Mouse (Mus musculus): ENCODE measurements around the gene Gm49510. TPM values are rescaled to one million over a fixed set of nuclear protein-coding genes. Genes with fewer than 3 reads are reported as not detected.

Gene Gm49510
- polyA plus RNA-seq, 1 experiment from 2014 or later, result 0.32 TPM

DNA sequence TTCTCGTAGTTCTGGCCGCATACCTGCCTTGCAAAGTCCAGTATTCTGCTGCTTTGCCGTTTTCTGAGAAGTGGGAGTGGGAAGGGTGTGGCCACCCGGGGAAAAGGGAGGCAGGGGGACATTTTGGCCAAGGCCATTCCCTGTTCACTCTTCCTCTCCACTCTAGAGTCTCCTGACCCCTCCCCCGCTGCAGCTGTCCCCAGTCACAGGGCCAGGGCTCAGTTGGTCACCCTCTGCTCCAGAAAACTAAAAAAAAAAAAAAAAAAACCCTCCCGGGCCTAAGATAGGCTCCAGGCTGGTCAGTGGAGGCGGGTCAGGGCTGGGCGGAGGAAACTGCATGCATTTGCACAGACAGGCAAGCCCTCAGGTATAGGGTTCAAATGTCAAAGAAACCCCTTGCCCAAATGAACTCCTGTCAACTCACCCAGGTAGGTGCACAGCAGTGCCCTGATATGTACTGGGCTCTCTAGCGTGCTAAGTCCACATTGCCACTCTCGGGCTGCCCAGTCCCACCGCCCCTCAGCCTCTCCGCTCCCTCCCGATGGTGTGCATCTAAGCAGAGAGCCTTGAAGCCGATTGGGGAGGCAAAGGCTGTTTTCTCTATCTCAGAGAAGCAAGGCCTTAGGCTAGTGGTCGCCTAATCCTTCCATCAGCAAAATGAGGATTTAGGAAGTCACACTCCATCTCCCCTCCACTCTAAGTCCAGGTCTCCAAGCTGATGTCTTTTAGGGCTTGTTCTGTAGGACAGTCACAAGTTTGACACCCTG is 27.7 kb downstream of the Gm49510 start:
- H3K36me3 ChIP-seq (ENCODE audit: control insufficient read depth, insufficient read depth, low read length), result 0 out of 2 replicates have a peak, but pooled peaks cover 5% of the 10 kb centered on the region
- H3K4me3 ChIP-seq (replicated peaks; ENCODE audit: low read length), result peak overlapping the region; percentile 62
- peak overlapping the region; percentile 67 for H3K4me2 ChIP-seq (ENCODE audit: low read depth, low read length)
- peak overlapping the region; percentile 98 for H3K27ac ChIP-seq (ENCODE audit: low read length)
- ATAC-seq (ENCODE audit: insufficient read depth, low FRiP score), result no peak
- no peaks in the 10 kb centered on the region for H3K27me3 ChIP-seq (ENCODE audit: control insufficient read depth, insufficient read depth, low read length)
- 16% methylated on average over 15 of the region's 15 CpGs for WGBS
- H3K9me3 ChIP-seq (replicated peaks; ENCODE audit: control insufficient read depth, low read length), result no peaks in the 10 kb centered on the region
- H3K4me1 ChIP-seq (ENCODE audit: control insufficient read depth, insufficient read depth, low read length), result peaks cover 30% of the 10 kb centered on the region
- H3K9ac ChIP-seq (ENCODE audit: low read length), result peak overlapping the region; percentile 76

GRCm38 (mm10) chr15:78927788-78928457 is 28.5 kb downstream of the Gm49510 start:
- 0 out of 2 replicates have a peak, but pooled peaks cover 5% of the 10 kb centered on the region for H3K36me3 ChIP-seq (ENCODE audit: control insufficient read depth, insufficient read depth, low read length)
- peak overlapping the region; percentile 98 for H3K27ac ChIP-seq (ENCODE audit: low read length)
- peak; percentile 59 for ATAC-seq (ENCODE audit: insufficient read depth, low FRiP score)
- peak overlapping the region; percentile 76 for H3K9ac ChIP-seq (ENCODE audit: low read length)
- peak overlapping the region; percentile 67 for H3K4me2 ChIP-seq (ENCODE audit: low read depth, low read length)
- H3K4me1 ChIP-seq (ENCODE audit: control insufficient read depth, insufficient read depth, low read length), result peaks cover 30% of the 10 kb centered on the region
- H3K27me3 ChIP-seq (ENCODE audit: control insufficient read depth, insufficient read depth, low read length), result no peaks in the 10 kb centered on the region
- H3K4me3 ChIP-seq (replicated peaks; ENCODE audit: low read length), result peak overlapping the region; percentile 62
- WGBS, result under 1% methylated on average over 30 of the region's 35 CpGs
- H3K9me3 ChIP-seq (replicated peaks; ENCODE audit: control insufficient read depth, low read length), result no peaks in the 10 kb centered on the region

DNA sequence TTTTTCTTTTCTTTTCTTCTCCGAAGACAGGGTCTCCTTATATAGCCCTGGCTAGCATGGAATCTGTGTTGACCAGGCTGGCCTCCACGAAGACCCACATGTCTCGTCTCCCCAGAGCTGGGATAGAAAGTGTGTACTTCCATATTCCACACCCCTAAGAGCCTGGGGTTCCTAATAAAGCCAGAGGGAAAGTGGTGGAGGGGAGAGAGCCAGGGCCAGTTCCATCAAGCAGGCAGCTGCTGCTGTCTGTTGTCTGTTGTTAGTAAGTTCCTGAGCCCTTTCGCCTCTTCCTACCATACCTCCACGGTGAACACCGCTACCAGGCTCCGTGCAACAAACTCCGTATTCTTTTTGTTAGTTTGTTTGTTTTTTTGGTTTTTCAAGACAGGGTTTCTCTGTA is 29.1 kb downstream of the Gm49510 start:
- H3K27ac ChIP-seq (ENCODE audit: low read length), result peak overlapping the region; percentile 98
- ATAC-seq (ENCODE audit: insufficient read depth, low FRiP score), result no peak
- peaks cover 30% of the 10 kb centered on the region for H3K4me1 ChIP-seq (ENCODE audit: control insufficient read depth, insufficient read depth, low read length)
- peak overlapping the region; percentile 67 for H3K4me2 ChIP-seq (ENCODE audit: low read depth, low read length)
- no peaks in the 10 kb centered on the region for H3K9me3 ChIP-seq (replicated peaks; ENCODE audit: control insufficient read depth, low read length)
- H3K36me3 ChIP-seq (ENCODE audit: control insufficient read depth, insufficient read depth, low read length), result 0 out of 2 replicates have a peak, but pooled peaks cover 5% of the 10 kb centered on the region
- no peaks in the 10 kb centered on the region for H3K27me3 ChIP-seq (ENCODE audit: control insufficient read depth, insufficient read depth, low read length)
- H3K4me3 ChIP-seq (replicated peaks; ENCODE audit: low read length), result peak overlapping the region; percentile 62
- peak overlapping the region; percentile 76 for H3K9ac ChIP-seq (ENCODE audit: low read length)
- 42% methylated on average over 8 of the region's 8 CpGs for WGBS

DNA sequence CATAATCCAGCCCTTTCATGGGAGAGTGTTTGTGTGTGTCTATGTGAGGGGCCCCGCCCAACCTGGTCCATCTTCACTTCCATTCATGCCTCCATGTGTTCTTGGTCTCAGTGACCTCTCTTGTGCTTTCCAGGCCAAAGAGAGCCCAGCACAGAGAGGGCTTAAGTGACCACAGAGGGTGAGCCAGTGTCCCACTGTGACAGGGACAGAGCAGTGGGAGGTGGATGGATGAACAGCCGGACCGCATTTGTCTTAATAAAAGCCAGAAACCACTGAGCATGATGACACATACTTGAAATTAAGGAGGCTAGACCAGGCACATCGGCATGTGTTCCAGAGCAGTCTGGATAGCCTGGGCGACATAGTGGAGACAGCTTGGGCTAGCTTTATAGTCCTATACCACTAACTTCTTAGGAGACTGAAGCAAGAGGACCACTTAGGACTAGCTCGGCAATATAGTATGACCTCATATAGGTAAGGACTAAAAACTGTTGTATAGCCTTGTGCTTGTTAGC is 30.8 kb downstream of the Gm49510 start:
- Histone ChIP-seq H3K4me2 (ENCODE audit: low read depth, low read length) (no peak overlapping the region), H3K27me3 (ENCODE audit: control insufficient read depth, insufficient read depth, low read length) (no peaks in the 10 kb centered on the region), H3K9me3 (replicated peaks; ENCODE audit: control insufficient read depth, low read length) (no peaks in the 10 kb centered on the region), H3K4me1 (ENCODE audit: control insufficient read depth, insufficient read depth, low read length) (peaks cover 26% of the 10 kb centered on the region), H3K4me3 (replicated peaks; ENCODE audit: low read length) (no peak overlapping the region), H3K9ac (ENCODE audit: low read length) (no peak overlapping the region), H3K27ac (ENCODE audit: low read length) (no peak overlapping the region), H3K36me3 (ENCODE audit: control insufficient read depth, insufficient read depth, low read length) (0 out of 2 replicates have a peak, but pooled peaks cover 5% of the 10 kb centered on the region)
- WGBS, result 87% methylated on average over 6 of the region's 6 CpGs
- ATAC-seq (ENCODE audit: insufficient read depth, low FRiP score), result no peak

- WGBS, result 77% methylated on average over 7 of the region's 7 CpGs
- Histone ChIP-seq H3K4me3 (replicated peaks; ENCODE audit: low read length) (no peak overlapping the region), H3K27ac (ENCODE audit: low read length) (peak overlapping the region; percentile 10; the same call in 1 of the 2 replicates), H3K4me1 (ENCODE audit: control insufficient read depth, insufficient read depth, low read length) (peaks cover 25% of the 10 kb centered on the region), H3K9ac (ENCODE audit: low read length) (no peak overlapping the region), H3K36me3 (ENCODE audit: control insufficient read depth, insufficient read depth, low read length) (0 out of 2 replicates have a peak, but pooled peaks cover 5% of the 10 kb centered on the region), H3K4me2 (ENCODE audit: low read depth, low read length) (no peak overlapping the region), H3K27me3 (ENCODE audit: control insufficient read depth, insufficient read depth, low read length) (no peaks in the 10 kb centered on the region), H3K9me3 (replicated peaks; ENCODE audit: control insufficient read depth, low read length) (no peaks in the 10 kb centered on the region)
- ATAC-seq (ENCODE audit: insufficient read depth, low FRiP score), result no peak
Observed at GRCm38 (mm10) chr15:78930801-78931426, 31.4 kb downstream of the Gm49510 start.

DNA sequence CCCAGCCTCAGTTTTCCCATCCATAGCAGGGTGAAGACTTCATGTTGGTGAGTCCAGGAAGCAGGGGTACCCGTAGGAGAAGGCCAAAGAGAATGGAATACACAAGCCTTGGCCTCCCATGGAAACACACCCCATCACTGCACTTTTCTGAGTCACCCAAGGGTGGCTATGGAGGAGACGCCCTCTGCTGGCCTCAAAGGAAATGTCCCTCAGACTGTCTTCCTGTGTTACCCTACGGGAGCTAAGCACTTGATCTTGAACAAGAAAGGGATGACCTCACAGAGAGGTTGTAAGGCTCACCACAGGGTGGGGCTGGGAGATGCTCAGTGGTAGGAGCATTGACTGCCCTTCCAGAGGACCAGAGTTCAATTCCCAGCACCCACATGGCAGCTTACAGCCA is 32.1 kb downstream of the Gm49510 start:
- ATAC-seq (ENCODE audit: insufficient read depth, low FRiP score), result no peak
- 20% methylated on average over 3 of the region's 3 CpGs for WGBS
- peak overlapping the region; percentile 10; the same call in 1 of the 2 replicates for H3K27ac ChIP-seq (ENCODE audit: low read length)

GRCm38 (mm10) chr15:78934784-78935320 is 35.4 kb downstream of the Gm49510 start, which contains the start of gene Nol12:
Gene Nol12, plus strand, starts transcription at chr15:78934933.
- H3K36me3 ChIP-seq (ENCODE audit: control insufficient read depth, insufficient read depth, low read length), result 0 out of 2 replicates have a peak, but pooled peaks cover 1% of the 10 kb centered on the region

More for the DNA sequence above, 32.1 kb downstream of the Gm49510 start:
- H3K36me3 ChIP-seq (ENCODE audit: control insufficient read depth, insufficient read depth, low read length), result 0 out of 2 replicates have a peak, but pooled peaks cover 5% of the 10 kb centered on the region
- peaks cover 22% of the 10 kb centered on the region for H3K4me1 ChIP-seq (ENCODE audit: control insufficient read depth, insufficient read depth, low read length)
- H3K4me3 ChIP-seq (replicated peaks; ENCODE audit: low read length), result no peak overlapping the region
- H3K4me2 ChIP-seq (ENCODE audit: low read depth, low read length), result no peak overlapping the region
- no peak overlapping the region for H3K9ac ChIP-seq (ENCODE audit: low read length)
- H3K27me3 ChIP-seq (ENCODE audit: control insufficient read depth, insufficient read depth, low read length), result no peaks in the 10 kb centered on the region
- no peaks in the 10 kb centered on the region for H3K9me3 ChIP-seq (replicated peaks; ENCODE audit: control insufficient read depth, low read length)

DNA sequence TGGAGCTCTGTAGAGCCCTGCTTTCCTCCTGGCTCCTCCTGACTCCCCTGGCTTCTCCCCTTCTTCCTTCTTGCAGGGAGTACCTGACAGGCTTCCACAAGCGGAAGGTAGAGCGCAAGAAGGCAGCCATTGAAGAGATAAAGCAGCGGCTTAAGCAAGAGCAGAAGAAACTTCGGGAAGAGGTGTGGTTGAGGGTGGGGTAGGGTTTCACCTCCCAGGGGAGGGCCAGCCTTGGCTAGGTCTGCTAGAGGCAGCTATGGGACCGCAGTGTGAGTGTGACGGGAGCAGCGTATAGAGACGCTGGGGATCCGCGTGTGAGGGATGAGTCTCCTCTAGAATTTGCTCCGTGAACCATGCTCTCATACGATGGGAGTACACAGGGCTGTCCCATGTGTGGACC is 36.9 kb downstream of the Gm49510 start:
- Histone ChIP-seq H3K4me1 (ENCODE audit: control insufficient read depth, insufficient read depth, low read length) (peaks cover 10% of the 10 kb centered on the region; the same call in 1 of the 2 replicates), H3K9ac (ENCODE audit: low read length) (no peak overlapping the region; the same call in 1 of the 2 replicates), H3K4me2 (ENCODE audit: low read depth, low read length) (no peak overlapping the region), H3K9me3 (replicated peaks; ENCODE audit: control insufficient read depth, low read length) (no peaks in the 10 kb centered on the region), H3K27me3 (ENCODE audit: control insufficient read depth, insufficient read depth, low read length) (no peaks in the 10 kb centered on the region), H3K27ac (ENCODE audit: low read length) (no peak overlapping the region), H3K36me3 (ENCODE audit: control insufficient read depth, insufficient read depth, low read length) (no peaks in the 10 kb centered on the region), H3K4me3 (replicated peaks; ENCODE audit: low read length) (no peak overlapping the region)
- WGBS, result 89% methylated on average over 12 of the region's 12 CpGs
- no peak for ATAC-seq (ENCODE audit: insufficient read depth, low FRiP score)

More at GRCm38 (mm10) chr15:78934784-78935320, 35.4 kb downstream of the Gm49510 start, which contains the start of gene Nol12:
- Histone ChIP-seq H3K27ac (ENCODE audit: low read length) (peak within 1 kb of the TSS; percentile 85), H3K9me3 (replicated peaks; ENCODE audit: control insufficient read depth, low read length) (no peaks in the 10 kb centered on the region), H3K4me2 (ENCODE audit: low read depth, low read length) (peak within 1 kb of the TSS; percentile 80), H3K4me1 (ENCODE audit: control insufficient read depth, insufficient read depth, low read length) (peaks cover 10% of the 10 kb centered on the region; the same call in 1 of the 2 replicates), H3K27me3 (ENCODE audit: control insufficient read depth, insufficient read depth, low read length) (no peaks in the 10 kb centered on the region), H3K9ac (ENCODE audit: low read length) (peak within 1 kb of the TSS; percentile 81), H3K4me3 (replicated peaks; ENCODE audit: low read length) (peak within 1 kb of the TSS; percentile 79)
- whole genome bisulfite sequencing, result under 1% methylated on average over 42 of the region's 42 CpGs
- ATAC-seq (ENCODE audit: insufficient read depth, low FRiP score), result peak; percentile 80
